Mouse (Mus musculus) c-Kit-negative CD71-positive TER-119-positive erythroid progenitor cells, embryonic 14.5 days (primary cell): ENCODE results near the gene Tmem110.
A peak's percentile ranks its signal among the peaks of the same experiment; 100 is the strongest.

Source experiments
- DNase-seq: peaks from one replicate; pipeline ENCODE4 v3.0.0-alpha.2; 2013; ENCODE audit warnings: low read depth, low spot score

Gene Tmem110

DNA sequence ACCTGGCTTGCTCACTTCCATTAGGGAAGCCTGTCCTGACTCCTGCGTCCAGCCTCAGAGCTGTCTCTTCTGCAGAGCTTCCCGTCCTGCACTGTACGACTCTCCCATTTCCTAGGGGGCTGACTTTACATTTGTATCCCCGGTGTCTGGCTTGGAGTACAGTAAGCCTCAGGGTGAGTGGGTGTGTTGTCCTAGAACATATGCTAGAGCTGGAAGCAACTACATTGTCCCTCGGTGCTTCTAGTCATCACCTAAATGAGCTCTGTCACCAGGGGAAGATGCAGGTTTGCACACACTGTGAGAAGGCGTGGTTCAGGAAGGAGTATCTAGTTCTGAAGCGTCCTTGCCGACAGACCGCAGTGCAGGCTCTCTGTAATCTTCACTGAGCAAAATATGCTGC lies 37.0 kb downstream of the Tmem110 start:
- DNase-seq, result no peak

DNA sequence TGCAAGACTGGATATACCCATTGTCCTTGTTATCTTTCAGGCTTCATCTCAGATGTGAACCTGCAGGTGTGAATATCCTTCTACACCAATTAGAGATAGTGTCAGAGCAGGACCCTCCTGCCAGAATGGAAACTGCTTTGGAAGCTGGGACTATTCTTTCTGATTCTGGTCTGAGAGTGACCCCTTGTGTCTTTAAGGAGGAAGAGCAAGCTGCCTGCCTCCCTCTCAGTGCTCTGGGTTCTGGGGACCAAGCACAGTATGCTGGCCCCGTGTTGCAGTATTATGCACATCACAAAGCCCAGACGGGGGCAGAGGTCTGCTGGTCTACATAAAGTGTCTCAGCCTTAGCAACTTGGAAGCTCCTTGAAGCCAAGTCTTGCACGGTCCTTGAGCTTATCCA lies 39.9 kb downstream of the Tmem110 start:
- no peak for DNase-seq

- peak; percentile 48 for DNase-seq
These were observed 41.7 kb downstream of the Tmem110 start for GRCm38 (mm10) chr14:30867042-30867441.

GRCm38 (mm10) chr14:30868826-30869225 lies 43.4 kb downstream of the Tmem110 start:
- no peak for DNase-seq

- DNase-seq, result no peak
These were observed 44.0 kb downstream of the Tmem110 start for GRCm38 (mm10) chr14:30869391-30869801.

GRCm38 (mm10) chr14:30870206-30871147 lies 45.1 kb downstream of the Tmem110 start:
- DNase-seq, result no peak

DNA sequence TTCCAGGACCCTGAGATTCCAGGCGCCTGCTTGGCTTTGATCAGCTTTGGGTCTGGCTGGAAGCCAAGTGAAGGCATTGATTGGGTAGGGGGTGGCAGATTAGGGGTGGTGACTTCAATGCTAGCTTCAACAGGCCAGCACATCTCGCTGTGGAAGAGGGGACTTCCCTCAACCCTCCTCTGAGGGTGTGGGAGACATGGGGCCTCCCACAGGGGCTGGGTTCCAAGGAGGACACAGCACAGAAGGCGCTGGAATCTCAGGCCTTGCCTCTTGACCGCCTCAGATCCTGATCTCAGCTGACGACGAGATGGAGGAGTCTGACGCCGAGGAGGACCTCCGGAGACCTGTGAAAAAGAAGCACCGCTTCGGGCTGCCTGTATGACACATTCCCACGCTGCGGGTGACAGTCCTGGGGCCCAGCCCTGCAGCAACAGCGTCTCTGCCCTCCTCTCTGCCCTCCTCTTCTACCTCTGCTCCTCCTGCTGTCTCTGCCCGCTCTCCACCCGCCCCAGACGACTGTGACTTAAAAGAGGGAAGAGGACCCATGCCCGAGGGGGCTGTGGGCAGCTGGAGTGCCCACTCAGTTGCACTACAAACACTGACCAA lies 48.8 kb downstream of the Tmem110 start:
- DNase-seq, result no peak

- DNase-seq, result no peak
These were observed 49.9 kb downstream of the Tmem110 start for GRCm38 (mm10) chr14:30875130-30875865.

DNA sequence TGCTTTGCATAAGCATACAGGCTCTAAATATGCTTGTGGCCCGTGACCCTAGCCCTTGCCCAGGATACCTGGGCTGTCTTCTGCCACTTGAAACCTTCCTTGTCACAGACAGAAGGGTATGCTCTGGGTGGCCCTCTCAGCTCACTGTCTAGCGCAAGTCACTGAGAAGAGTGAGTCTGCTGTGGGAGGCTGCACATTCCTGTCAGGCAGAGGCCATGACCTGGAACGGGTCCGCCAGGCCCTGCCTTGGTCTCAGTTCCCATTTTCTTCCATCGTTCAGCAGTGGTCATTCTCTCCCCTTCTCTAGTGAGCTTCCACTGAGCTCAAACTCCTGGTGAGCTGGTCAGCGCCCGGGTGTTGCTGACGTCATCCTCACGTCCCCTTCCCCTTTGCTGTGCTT lies 50.6 kb downstream of the Tmem110 start:
- DNase-seq, result no peak

DNA sequence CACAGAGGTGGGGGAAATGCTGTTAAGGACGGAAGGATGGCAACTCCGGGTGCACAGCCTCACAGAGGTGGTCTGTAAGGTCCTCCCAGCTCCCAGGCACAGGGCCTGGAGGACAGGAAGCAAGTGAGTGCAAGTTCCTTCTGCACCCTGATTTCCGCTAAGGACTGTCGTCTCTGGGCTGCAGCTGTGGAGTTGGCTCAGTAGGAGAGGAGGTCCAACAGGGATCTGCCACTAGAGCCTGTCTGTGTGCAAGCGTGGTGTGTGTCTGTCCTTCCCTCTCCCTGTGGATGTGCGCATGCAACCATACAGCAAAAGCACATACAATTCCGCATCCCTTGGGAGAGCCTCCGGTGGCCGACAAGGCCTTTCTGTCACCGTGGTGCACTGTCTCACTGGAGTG lies 51.1 kb downstream of the Tmem110 start:
- no peak for DNase-seq

DNA sequence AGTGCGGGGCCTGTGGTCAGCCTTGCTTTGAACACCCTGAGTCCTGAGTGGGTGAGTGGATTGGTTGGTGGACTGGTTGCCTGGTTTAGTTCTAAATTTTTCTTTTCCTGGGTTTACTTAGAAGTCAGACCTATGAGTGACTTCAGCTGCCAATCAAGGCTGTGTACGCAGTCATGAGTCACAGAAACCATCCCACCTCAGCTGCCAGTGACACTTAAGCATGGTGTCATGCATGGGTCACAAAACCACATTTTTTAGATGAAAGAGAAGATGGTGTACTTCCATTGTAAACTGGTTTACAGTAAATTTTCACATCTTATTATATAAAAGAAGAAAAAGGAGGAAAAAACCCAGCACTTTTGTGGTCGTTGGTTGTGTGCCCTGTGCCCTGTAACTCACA lies 52.4 kb downstream of the Tmem110 start:
- no peak for DNase-seq

GRCm38 (mm10) chr14:30878958-30879571 lies 53.7 kb downstream of the Tmem110 start, which contains the start of gene Mustn1:
Gene Mustn1, plus strand, starts transcription at chr14:30879200.
- no peak for DNase-seq

DNA sequence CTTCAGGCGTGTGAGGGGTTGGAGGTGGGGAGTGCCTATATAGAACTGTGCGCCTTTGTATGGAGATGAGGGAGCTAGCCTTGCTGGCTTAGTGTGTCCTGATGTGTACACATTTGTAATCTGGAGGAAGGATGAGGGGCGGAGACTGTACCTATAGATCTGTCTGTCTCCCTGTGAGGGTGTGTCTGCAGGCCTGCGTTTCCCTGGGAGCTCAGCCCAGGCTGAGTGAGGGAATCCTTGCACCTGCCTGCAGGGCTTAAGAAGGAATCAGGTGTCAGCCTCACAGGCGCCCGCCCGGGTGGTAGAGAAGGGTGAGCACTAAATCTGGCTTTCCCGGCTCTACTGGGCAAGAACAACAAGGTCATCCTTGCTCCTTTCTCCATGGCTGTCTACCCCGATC lies 54.4 kb downstream of the Tmem110 start:
- DNase-seq, result no peak

DNA sequence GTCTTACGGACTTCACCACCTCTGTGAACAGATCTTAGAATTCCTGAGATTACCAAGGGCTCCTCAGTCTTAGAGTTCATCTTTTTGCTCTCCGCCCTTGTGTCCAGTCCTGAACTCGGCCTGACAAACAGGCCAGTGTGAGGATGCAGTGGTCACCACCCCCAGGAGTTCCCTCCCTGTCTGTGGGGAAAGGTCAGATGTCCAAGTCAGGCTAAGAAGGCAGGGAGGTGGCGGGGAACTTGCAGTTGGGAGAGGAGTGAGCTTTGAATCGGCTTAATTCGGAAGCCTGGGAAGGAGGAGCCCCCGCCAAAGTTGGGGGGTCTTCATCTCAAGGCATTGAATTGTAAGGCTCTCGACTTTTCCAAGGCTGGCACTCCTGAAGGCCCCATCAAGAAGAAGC lies 54.9 kb downstream of the Tmem110 start:
- DNase-seq, result no peak

DNA sequence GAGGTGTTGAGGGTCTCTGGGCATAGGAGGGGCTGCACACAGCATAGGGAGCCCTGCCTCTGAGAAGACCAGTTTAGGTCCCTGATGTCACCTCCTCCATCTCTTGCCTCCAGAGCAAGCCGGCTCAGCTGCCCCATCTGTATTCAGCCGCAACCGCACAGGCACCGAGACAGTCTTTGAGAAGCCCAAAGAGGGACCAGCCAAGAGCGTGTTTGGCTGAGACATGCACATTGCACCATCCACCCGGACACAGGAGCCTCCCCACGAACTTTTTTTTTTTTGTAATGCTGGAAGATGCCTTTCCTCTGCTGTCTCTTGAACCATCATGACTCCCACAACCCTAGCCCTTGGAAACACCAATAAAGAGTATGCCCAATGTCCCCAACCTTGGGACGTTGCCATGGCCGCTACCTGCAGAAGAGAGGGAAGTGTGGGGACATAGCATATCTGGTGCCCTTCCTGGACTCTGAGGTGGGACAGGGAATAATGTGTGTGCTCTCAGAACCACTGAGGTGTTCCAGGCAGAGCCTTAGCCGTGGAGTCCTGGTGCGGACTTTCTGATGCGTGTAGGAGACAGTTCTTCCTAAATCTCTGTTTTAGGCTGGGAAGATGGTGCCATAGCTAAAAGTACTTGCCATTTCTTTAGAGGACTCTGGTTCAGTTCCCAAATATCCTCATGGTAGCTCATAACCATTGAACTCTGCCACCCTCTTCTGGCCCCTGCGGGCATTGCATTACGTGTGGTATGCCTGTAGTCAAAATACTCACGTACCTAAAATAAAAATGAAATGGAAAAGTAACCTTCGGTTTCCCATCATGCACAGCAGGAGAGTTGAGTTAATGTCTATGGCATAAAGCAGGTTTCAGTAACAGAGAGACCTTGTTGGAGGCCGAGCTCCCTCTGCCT lies 55.7 kb downstream of the Tmem110 start:
- DNase-seq, result no peak

GRCm38 (mm10) chr14:30881718-30882108 lies 56.3 kb downstream of the Tmem110 start:
- DNase-seq, result no peak

DNA sequence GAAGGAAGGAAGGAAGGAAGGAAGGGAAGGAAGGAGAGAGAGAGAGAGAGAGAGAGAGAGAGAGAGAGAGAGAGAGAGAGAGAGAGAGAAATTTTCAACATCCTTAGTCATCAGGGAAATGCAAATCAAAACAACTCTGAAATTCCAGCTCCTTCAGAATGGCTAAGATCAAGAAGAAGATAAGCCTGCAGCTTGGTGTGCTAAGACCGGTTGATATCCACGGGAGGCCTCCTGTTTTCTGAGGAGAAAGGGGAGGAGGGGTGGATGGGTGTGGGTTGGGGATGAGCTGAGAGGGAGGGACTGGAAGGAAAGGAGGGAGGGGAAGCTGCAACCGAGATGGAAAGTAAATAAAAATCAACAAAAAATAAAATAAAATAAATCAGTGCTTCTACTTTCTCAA lies 59.9 kb downstream of the Tmem110 start:
- no peak for DNase-seq

- no peak for DNase-seq
These were observed 60.8 kb downstream of the Tmem110 start, which contains the start of gene Itih4 for GRCm38 (mm10) chr14:30886204-30886603. Gene Itih4, plus strand, starts transcription at chr14:30886476.

DNA sequence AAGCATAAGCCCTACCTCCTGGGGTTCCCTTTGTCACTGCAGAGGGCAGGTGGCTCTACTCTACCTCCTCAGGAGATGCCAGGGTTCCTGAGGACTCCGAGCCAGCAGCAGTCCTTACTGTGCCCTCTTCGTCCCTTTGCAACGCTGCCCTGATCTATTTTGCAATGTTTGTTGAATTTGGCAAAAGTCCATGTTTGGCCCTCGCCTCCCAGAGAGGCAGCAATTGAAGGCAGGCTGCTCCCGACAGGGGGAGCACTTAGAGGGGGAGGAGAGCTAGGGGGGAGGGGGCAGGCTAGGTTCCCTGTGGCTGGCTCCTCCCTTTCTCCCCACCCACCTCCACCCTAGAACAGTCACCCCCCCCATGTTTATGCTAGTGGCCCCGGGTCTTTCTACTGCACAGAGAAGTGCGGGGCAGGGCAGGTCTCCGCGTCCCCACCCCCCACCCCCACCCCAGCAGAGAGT lies 62.9 kb downstream of the Tmem110 start:
- DNase-seq, result no peak

DNA sequence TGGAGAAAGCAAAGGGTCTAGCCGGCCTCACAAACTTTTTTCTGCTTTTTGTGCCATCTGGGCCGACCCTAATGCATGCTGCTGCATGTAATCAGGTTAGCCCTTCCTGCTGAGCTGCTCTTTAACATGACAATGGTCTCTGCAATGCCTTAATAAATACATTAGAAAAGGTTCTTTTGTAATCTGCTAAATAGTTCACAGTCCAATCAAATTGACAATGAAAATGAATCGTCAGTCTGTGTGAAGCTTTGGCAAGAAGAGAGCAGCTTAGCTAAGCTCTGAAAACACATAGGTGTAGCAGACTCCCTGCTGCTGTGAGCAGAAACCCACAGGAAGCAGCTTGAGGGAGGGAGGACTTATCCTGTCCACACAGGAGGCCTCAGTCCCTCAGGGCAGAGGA lies 74.6 kb downstream of the Tmem110 start:
- no peak for DNase-seq

- no peak for DNase-seq
These were observed 77.2 kb downstream of the Tmem110 start for GRCm38 (mm10) chr14:30902628-30903027.
